Mouse (Mus musculus): ENCODE results near the gene Lpp.

DNA sequence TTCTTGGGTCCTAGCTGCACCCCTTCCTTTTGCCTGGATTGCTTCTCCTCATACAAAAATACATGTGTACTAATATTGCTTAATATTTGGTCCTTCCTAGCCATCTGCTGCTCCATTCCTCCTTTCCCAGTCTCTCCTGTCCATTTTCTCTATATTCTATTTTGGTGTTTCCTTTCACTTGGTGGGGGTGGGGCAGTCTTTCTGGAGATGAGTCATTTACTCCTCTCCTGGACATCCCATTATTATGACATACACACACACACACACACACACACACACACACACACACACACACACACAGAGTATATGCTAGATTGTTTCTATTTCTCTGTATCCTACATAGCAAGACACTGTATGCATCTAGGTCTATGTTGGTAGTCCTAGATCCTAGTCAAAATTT is 623.7 kb downstream of the Lpp start:
- TF ChIP-seq CTCF (IDR thresholded peaks at IDR 0.05; ENCODE audit: low read depth, low read length) (no peak), POLR2A (IDR thresholded peaks at IDR 0.05; ENCODE audit: borderline replicate concordance, low read depth, low read length) (no peak)

All from bone marrow macrophage, adult 2 months (primary cell).